Mouse (Mus musculus): ENCODE data around the gene Hdac8.

Hdac8 gene

GRCm38 (mm10) chrX:102504644-102505481, at the start of gene Hdac8:
Gene Hdac8, minus strand, starts transcription at chrX:102505359.
- peak; percentile 25 to 27 for DNase-seq (ENCODE audit: low spot score in 2 of 2)

GRCm38 (mm10) chrX:102509205-102509604, 4.0 kb upstream of the Hdac8 start:
- no peak for DNase-seq (ENCODE audit: low spot score in 2 of 2)

DNA sequence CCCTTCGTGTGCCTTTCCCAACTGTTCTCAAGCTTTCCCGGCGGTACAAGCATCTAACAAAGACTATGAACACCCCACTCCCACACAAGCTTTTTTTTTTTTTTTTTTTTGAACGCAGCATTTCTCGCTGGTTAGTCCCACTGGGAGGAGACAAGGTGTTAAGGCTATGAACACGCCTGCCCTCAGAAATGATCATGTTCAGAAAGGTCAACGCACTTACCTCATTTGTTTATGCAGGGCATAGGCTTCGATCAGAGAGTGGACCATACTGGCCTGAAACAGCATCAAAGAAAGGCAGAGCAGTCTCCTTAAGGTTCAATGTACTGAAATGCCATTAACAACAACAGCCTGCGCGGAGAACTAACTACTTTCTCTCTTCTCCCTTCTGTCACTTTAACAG, 980 bp downstream of the Hdac8 start:
- DNase-seq (ENCODE audit: low spot score in 2 of 2) = no peak

GRCm38 (mm10) chrX:102493992-102494730, 11.0 kb downstream of the Hdac8 start:
- DNase-seq (ENCODE audit: low spot score in 2 of 2) = no peak

GRCm38 (mm10) chrX:102485575-102485974, 19.6 kb downstream of the Hdac8 start:
- no peak for DNase-seq (ENCODE audit: low spot score in 2 of 2)

DNA sequence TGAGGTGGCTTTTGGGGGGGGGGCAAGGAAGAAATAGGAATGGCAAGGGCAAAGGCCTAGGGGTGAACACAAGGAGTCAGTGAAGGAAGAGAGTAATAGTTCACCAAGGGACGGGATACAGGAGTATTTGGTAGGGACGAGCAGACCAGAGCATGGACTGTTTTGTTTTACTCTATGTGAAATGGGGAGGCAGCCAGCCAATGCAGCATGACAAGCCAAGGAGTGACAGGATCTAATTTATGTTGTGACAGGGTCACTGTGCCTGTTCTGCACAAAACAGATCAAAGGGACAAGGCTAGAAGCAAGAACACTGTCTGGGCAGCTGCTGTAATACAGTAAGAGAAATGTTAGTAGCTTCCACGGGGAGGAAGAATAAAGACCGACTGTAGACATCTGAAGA, 25.5 kb downstream of the Hdac8 start:
- DNase-seq (ENCODE audit: low spot score in 2 of 2) = no peak

- peak in 1 of 2 experiments; percentile 32 for DNase-seq (ENCODE audit: low spot score in 2 of 2)
Measured at GRCm38 (mm10) chrX:102478965-102479364, 26.2 kb downstream of the Hdac8 start.

- no peak for DNase-seq (ENCODE audit: low spot score in 2 of 2)
Measured at GRCm38 (mm10) chrX:102478481-102478880, 26.7 kb downstream of the Hdac8 start.

- peak; percentile 15 to 49 for DNase-seq (ENCODE audit: low spot score in 2 of 2)
Measured at GRCm38 (mm10) chrX:102476784-102477183, 28.4 kb downstream of the Hdac8 start.

GRCm38 (mm10) chrX:102475555-102475954, 29.6 kb downstream of the Hdac8 start:
- DNase-seq (ENCODE audit: low spot score in 2 of 2) = no peak

GRCm38 (mm10) chrX:102418343-102419127, 86.6 kb downstream of the Hdac8 start:
- no peak for DNase-seq (ENCODE audit: low spot score in 2 of 2)

GRCm38 (mm10) chrX:102416972-102417371, 88.2 kb downstream of the Hdac8 start:
- no peak for DNase-seq (ENCODE audit: low spot score in 2 of 2)

DNA sequence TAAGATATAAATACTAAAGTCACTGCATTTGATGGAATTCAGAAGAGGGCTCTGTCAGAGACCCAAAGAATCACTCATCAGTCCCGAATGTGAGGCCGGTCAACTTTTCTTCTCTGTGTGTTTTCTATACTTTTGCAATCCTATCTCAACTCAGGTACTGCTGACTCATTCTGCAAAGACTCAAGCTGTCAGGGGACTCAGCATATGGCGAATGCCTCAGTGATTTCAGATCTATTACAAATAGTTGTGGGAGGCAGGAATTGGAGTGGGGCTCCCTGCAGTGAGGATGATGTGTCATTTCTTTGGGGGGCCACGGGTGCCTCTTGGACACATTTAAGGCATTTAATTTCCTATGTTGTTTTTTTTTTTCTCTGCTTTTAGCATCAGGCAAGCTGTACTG, 88.8 kb downstream of the Hdac8 start:
- no peak for DNase-seq (ENCODE audit: low spot score in 2 of 2)

DNA sequence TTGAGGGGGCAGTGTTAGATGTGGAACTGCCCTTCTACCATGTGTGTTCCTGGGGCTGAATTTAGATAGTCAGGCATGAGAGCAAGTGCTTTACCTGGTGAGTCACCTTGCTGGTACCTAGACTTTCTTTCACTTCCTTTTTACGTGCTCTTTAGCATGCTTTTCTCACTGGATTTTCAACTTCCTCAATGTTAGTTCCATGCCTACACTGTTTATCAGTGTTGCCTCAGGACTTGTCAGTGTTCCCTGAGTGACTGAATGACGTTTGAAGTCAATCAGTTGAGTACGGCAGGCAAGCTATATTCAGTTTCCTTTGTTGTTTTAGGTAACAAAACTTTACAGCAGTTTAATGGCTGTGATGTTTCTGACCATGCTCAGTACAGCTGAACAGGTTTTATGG, 120.4 kb downstream of the Hdac8 start:
- DNase-seq (ENCODE audit: low spot score in 2 of 2) = no peak

DNA sequence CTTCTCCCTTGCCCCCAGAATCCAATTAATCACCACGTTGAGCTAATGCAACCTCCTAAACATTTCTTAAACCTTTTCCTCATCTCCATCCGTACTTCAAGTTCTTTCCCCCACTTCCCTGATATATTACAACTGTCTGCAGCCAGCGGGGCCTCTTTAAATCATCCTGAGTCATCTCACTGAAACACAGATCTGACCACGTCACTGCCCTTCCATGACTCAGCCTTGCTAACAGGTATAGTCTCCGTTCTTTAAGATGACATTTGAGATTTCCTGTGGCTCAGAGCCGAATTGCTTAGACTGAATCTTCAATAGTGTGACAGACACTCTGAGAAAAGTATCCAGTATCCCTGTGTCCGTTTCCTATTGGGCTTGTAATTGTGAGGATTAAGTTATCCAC, 122.0 kb downstream of the Hdac8 start:
- no peak for DNase-seq (ENCODE audit: low spot score in 2 of 2)

DNA sequence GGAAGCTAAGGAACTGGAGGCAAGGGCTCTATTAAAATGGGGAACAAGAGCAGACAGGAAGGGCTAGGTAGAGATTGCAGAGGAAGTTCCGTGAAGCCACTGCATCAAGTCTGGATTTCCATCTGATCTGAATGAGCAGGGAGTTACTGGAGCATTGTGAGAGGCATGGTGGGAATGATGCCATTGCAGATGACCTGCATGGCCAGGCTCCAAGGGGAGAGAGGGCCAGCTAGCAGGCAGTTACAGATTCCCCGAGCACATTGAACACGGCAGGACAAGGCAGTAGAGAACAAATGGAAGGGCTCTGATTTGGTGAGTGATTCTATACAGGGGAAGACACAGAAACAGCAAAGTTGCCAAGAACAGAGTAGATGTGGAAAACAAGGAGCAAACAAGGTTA, 138.6 kb downstream of the Hdac8 start:
- no peak for DNase-seq (ENCODE audit: low spot score in 2 of 2)

- DNase-seq (ENCODE audit: low spot score in 2 of 2) = no peak
Measured at GRCm38 (mm10) chrX:102362244-102362643, 142.9 kb downstream of the Hdac8 start.

DNA sequence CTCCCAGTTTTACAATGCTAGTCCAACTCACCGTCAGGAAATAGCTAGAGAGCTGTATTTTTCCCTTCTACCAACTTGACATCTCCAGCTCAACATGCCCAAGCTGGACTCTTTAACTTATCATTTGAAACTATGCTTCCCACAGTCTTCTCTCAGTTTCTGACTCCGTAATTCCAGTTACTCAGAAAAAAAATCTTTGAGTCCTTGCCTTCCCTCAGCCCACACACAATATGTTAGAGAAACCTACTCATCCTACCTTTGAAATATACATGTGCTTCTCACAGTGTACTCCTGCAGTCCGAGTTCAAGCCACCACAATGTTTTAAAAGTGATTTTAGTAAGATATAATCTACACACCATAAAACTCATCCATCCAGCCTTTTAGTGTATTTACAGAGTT, 151.7 kb downstream of the Hdac8 start:
- DNase-seq (ENCODE audit: low spot score in 2 of 2) = no peak

DNA sequence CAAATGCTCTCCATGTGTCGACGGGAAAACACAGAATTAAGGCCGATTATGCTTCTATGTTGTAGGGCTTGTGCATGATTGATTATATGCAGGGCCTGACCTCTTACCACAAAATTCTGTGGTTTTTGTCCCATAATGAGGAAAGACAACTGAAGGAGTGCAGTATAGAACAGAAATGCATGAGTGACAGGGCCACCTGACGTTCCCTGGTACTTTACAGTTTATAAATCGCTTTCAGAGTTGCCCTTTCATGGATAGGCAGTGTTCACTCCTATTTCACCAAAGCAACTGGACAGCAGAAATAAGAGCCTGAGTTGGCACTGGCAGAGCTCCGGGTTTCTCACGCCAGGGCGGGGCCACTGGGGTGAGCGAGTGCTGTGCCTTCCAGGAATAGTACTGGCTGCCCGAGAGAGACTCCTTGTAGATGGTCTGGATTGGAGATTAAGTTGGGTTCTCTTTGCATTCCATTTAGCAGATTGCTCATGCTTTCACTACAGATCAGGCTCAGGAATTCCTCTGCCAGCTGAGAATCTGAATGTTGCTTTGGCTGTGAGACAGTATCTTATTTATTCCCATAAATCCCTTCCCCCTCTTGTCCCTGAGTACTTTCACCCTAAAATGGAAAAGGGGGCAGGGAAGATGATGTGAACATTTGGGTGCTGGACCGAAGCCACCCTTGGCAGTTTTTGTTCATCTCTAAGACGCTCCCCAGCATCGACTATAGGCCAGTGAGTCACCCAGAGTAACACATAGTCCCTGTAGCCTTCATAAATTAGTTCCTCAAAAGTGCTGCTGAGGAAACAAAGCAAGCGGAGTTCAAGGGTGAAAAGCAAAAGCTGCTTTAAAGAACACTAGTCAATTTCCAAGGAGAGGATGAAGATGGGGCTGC, 155.1 kb downstream of the Hdac8 start:
- no peak for DNase-seq (ENCODE audit: low spot score in 2 of 2)

DNA sequence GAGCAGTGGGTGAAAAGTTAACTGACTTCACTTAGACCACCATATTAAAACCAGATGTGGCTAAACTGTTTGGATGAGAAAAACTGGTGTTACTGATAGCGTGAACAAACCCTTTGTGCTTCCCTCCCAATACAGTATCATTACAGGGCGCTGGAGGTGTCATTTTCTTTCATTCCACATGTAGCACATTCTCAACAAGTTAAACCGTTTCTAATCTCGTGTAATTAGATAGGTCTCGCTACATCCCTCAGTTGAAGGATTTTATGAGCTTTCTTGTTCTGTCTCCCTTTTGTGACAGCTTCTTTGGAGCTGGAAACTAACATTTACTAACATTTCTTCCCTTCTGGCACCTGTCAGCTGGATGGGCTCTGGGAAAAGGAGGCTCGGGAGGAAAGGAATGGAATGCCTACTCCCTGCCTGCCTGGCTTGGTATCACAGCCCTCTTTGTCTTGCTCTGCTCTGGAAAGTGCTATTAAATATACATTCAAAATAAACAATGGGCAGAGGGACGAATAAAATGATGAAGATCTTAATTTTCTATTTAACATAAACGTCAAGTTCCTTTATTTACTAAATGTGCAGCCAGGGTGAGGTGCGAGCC, 156.2 kb downstream of the Hdac8 start:
- DNase-seq (ENCODE audit: low spot score in 2 of 2) = no peak

DNA sequence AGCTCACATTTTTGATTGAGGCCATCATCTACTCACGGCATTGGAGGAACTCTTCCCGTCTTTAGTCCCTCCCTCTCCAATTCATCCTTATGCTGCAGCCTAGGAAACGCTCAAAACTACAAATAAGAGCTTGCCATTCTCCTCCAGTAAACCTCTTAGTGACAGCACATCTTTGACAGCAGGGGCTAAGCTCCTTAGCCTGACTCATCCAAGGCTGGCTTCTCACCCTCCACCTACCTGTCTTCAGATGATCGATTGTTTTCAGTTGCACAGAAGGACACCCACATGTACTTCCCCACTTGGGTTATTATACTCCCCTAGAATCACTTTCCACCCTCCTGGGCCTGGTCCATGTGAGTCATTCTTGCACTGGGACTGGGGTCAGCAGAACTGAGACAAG, 163.5 kb downstream of the Hdac8 start:
- no peak for DNase-seq (ENCODE audit: low spot score in 2 of 2)
